ENCODE assay signal across 26 mouse cellular contexts in the genomic region with DNA sequence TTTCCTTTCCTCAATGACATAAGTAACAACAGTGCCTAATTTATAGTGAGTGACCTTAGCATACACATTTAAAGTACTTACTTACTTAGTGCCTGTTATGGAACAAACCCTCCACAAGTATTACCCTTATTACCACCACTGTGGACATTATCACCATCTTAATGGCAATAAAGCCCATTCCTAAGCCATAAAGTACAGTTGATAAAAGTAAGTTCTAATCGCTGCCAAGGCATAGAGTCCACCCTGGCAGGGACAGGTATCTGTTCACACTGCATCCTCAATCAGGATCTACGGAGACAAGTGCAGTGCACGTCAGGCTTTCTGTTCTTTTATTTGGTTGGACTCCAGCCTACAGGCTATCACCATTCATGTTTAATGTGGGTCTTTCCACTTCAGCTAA.
"Had no signal": no experiment of that assay in that cellular context is flagged by ENCODE, and none has a peak within 500 bp of the region (broad histone marks: within the 10 kb centered on the region; RNA-seq: fewer than 3 reads in every experiment).

No protein-coding gene starts in this region.

- DNase-seq: forebrain, postnatal 0 days; gastrocnemius, postnatal 25 days; heart, adult 18-20 months; heart, postnatal 14 days; heart, postnatal 4 days; kidney, adult 11 months; kidney, adult 2 months; kidney, adult 9 months; kidney, postnatal 14 days; kidney, postnatal 36 days; layer of hippocampus, adult 9-11 months; layer of hippocampus, postnatal 36 days; left cerebral cortex, postnatal 4 days had no signal

- H3K9me3 ChIP-seq: heart, embryonic 12.5 days; heart, embryonic 15.5 days; hindbrain, embryonic 10.5 days; hindbrain, embryonic 12.5 days; kidney, embryonic 15.5 days; limb, embryonic 13.5 days; limb, embryonic 15.5 days; liver, embryonic 12.5 days had no signal

- H3K27ac ChIP-seq: heart, embryonic 15.5 days; hindbrain, embryonic 10.5 days; hindbrain, embryonic 12.5 days; hindbrain, embryonic 14.5 days; kidney, postnatal 0 days; limb, embryonic 13.5 days; limb, embryonic 15.5 days; liver, embryonic 12.5 days; liver, embryonic 14.5 days had no signal

- H3K4me2 ChIP-seq: heart, embryonic 12.5 days; heart, embryonic 15.5 days; hindbrain, embryonic 12.5 days; hindbrain, embryonic 14.5 days; kidney, embryonic 15.5 days; limb, embryonic 13.5 days; limb, embryonic 15.5 days; liver, embryonic 12.5 days had no signal

- H3K9ac ChIP-seq: forebrain, postnatal 0 days; heart, embryonic 12.5 days; heart, embryonic 15.5 days; hindbrain, embryonic 12.5 days; hindbrain, embryonic 14.5 days; kidney, embryonic 15.5 days; limb, embryonic 13.5 days; limb, embryonic 15.5 days; liver, embryonic 12.5 days; liver, embryonic 14.5 days had no signal

- H3K4me1 ChIP-seq: hindbrain, embryonic 10.5 days; hindbrain, embryonic 12.5 days; limb, embryonic 15.5 days; liver, embryonic 12.5 days had no signal

- H3K4me3 ChIP-seq: heart, embryonic 12.5 days; heart, embryonic 15.5 days; hindbrain, embryonic 10.5 days; hindbrain, embryonic 12.5 days; kidney, embryonic 15.5 days; limb, embryonic 13.5 days; limb, embryonic 15.5 days; liver, embryonic 12.5 days had no signal

- H3K36me3 ChIP-seq: heart, embryonic 12.5 days; heart, embryonic 15.5 days; hindbrain, embryonic 10.5 days; hindbrain, embryonic 12.5 days; kidney, embryonic 15.5 days; limb, embryonic 13.5 days; limb, embryonic 15.5 days; liver, embryonic 12.5 days had no signal

- H3K27me3 ChIP-seq: heart, embryonic 12.5 days; heart, embryonic 15.5 days; hindbrain, embryonic 12.5 days; kidney, embryonic 15.5 days; limb, embryonic 13.5 days; limb, embryonic 15.5 days; liver, embryonic 12.5 days had no signal

- ATAC-seq: forebrain, postnatal 0 days; hindbrain, embryonic 16.5 days; inflammation-experienced regulatory T-cells, adult 6 months; liver, embryonic 12.5 days had no signal
